Mouse (Mus musculus) stomach, postnatal 0 days (tissue): Measurements from ENCODE around the gene Gm45233. TPM values are rescaled to one million over a fixed set of nuclear protein-coding genes. Genes with fewer than 3 reads are reported as not detected.

ENCODE experiments used
- ATAC-seq: fragments of 200-750 bp; cut with Nextera tagmentation; 2 replicates; pipeline ENCODE4 v1.8.0; 2017; ENCODE audit not compliant: low FRiP score, low TSS enrichment
- DNase-seq: peaks from one replicate; pipeline ENCODE4 v3.0.0-alpha.2; 2016; ENCODE audit warnings: low spot score
- H3K27ac ChIP-seq: fragments of 300-500 bp; sonication (generic); replicated peaks from 2 replicates; pipeline ENCODE4 v1.5.1; 2014; ENCODE audit warnings: mild to moderate bottlenecking, control low read depth
- H3K27me3 ChIP-seq: fragments of 300-500 bp; sonication (generic); 2 replicates; pipeline ENCODE4 v1.6.1; 2014; ENCODE audit warnings: low read length; ENCODE audit not compliant: control insufficient read depth, insufficient read depth
- H3K36me3 ChIP-seq: fragments of 300-500 bp; sonication (generic); 2 replicates; pipeline ENCODE4 v1.6.1; 2014; ENCODE audit warnings: low read length, mixed read lengths; ENCODE audit not compliant: control insufficient read depth, insufficient read depth
- H3K4me1 ChIP-seq: fragments of 300-500 bp; sonication (generic); replicated peaks from 2 replicates; pipeline ENCODE4 v1.6.1; 2014; ENCODE audit warnings: antibody characterized with exemption; ENCODE audit not compliant: control insufficient read depth, insufficient read depth
- H3K4me2 ChIP-seq: fragments of 300-500 bp; sonication (generic); replicated peaks from 2 replicates; pipeline ENCODE4 v1.6.1; 2014; ENCODE audit warnings: low read depth, mild to moderate bottlenecking, control low read depth, moderate library complexity
- H3K4me3 ChIP-seq: fragments of 300-500 bp; sonication (generic); 2 replicates; pipeline ENCODE4 v1.5.1; 2014; ENCODE audit warnings: low read depth, low read length, control low read depth
- H3K9ac ChIP-seq: fragments of 300-500 bp; sonication (generic); 2 replicates; pipeline ENCODE4 v1.6.1; 2014; ENCODE audit warnings: mild to moderate bottlenecking, low read length, control low read depth, mixed read lengths
- H3K9me3 ChIP-seq: fragments of 300-500 bp; sonication (generic); 2 replicates; pipeline ENCODE4 v1.6.1; 2016; ENCODE audit warnings: low read length; ENCODE audit not compliant: control insufficient read depth
- CTCF ChIP-seq: IDR thresholded peaks from 2 replicates; pipeline ENCODE4 v1.5.1; 2016; ENCODE audit warnings: antibody characterized with exemption, low read depth, mild to moderate bottlenecking, moderate library complexity
- EP300 ChIP-seq: optimal IDR thresholded peaks from 2 replicates; pipeline ENCODE3; 2016; ENCODE audit warnings: antibody characterized with exemption
- WGBS: fragments of 180-500 bp; shearing (Covaris S2); extraction: QIAGEN DNeasy Blood & Tissue Kit; methylation state at CpG from one replicate; pipeline ENCODE4 v1.1.7; 2014; 5-methylcytosine and 5-hydroxymethylcytosine counted together
- polyA plus RNA-seq: library from polyadenylated mRNA; unstranded; fragments of >200 nt; fragmentation: Nextera tagmentation; extraction: Ambion mirVana; gene quantifications from 2 replicates; pipeline ENCODE4 v1.2.1, GENCODE M21; 2015

The Gm45233 gene
- polyA plus RNA-seq, 1 experiment from 2014 or later, result 0.46 TPM

DNA sequence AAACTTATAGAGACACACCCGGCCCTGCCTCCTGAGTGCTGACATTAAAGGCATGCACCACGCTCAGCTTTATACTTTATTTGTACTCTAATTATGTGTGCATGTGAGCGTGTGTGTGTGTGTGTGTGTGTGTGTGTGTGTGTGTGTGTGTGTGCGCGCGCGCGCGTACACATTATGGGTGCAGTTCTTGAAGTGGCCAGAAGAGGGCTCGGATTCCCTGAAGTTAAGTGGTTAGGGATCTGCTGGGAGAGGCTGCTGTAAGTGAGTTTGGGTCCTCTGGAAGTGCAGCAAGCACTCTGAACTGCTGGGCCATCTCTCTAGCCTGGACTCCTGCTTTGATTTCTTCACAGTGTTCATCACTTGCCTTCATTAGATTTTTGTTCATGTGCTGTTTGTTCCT, 26.6 kb upstream of the Gm45233 start:
- Histone ChIP-seq H3K27me3 (no peaks in the 10 kb centered on the region), H3K9me3 (no peaks in the 10 kb centered on the region), H3K4me3 (no peak overlapping the region), H3K27ac (no peak overlapping the region), H3K4me2 (no peak overlapping the region), H3K4me1 (no peaks in the 10 kb centered on the region), H3K36me3 (no peaks in the 10 kb centered on the region), H3K9ac (no peak overlapping the region)
- no peak for TF ChIP-seq EP300
- TF ChIP-seq CTCF, result 0 out of 2 replicates have a peak, but pooled peaks have one; percentile 18
- DNase-seq, result no peak
- no peak for ATAC-seq
- 81% methylated on average over 10 of the region's 10 CpGs for WGBS

GRCm38 (mm10) chr7:43422995-43423617, 20.8 kb upstream of the Gm45233 start:
- Histone ChIP-seq H3K4me2 (no peak overlapping the region; the same call in 1 of the 2 replicates), H3K9ac (no peak overlapping the region), H3K9me3 (no peaks in the 10 kb centered on the region), H3K4me3 (no peak overlapping the region), H3K27me3 (no peaks in the 10 kb centered on the region), H3K36me3 (no peaks in the 10 kb centered on the region), H3K27ac (no peak overlapping the region), H3K4me1 (no peaks in the 10 kb centered on the region)
- ATAC-seq, result peak; percentile 92
- DNase-seq, result peak; percentile 83
- WGBS, result 17% methylated on average over 11 of the region's 11 CpGs
- TF ChIP-seq EP300, result no peak
- TF ChIP-seq CTCF, result peak; percentile 97

DNA sequence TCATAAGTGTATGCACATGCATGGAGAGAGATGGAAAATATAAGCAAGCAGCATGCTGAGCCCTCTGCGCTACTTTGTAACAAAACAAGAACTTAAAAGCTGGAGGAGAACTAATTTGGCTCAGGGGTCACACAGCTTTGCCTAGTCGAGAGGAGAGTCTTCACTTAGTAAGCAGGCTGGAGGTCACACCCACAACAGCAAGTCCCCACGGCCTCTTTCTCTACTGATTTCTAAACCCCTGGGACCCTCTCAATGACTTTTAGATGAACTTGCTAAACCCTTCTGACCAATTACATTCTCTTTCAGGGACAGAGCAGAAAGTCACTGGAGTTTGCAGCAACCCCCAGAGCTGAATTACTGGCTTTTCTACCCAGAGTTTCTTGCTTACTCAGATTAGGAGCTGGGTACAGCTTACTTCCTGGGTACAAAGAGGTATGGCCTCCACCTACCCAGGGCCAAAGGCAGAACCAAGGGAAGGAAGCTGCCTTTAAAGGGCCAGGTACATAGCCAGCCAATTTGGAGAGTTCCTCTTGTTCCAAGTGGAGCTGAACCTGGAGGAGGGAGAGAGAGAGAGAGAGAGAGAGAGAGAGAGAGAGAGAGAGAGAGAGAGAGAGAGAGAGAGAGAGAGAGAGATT, 19.8 kb upstream of the Gm45233 start:
- H3K9me3 ChIP-seq, result no peaks in the 10 kb centered on the region
- TF ChIP-seq EP300, result no peak
- no peak for TF ChIP-seq CTCF
- H3K36me3 ChIP-seq, result no peaks in the 10 kb centered on the region
- H3K4me3 ChIP-seq, result no peak overlapping the region
- H3K27ac ChIP-seq, result no peak overlapping the region
- H3K9ac ChIP-seq, result no peak overlapping the region
- H3K4me1 ChIP-seq, result no peaks in the 10 kb centered on the region
- ATAC-seq (no peak), DNase-seq (no peak)
- H3K27me3 ChIP-seq, result no peaks in the 10 kb centered on the region
- no peak overlapping the region for H3K4me2 ChIP-seq
- 53% methylated on average over 3 of the region's 3 CpGs for WGBS

- WGBS, result 73% methylated on average over 8 of the region's 8 CpGs
- Histone ChIP-seq H3K4me1 (no peaks in the 10 kb centered on the region), H3K36me3 (no peaks in the 10 kb centered on the region), H3K4me3 (no peak within 1 kb of the TSS), H3K4me2 (no peak within 1 kb of the TSS), H3K27me3 (no peaks in the 10 kb centered on the region), H3K9ac (no peak within 1 kb of the TSS), H3K9me3 (no peaks in the 10 kb centered on the region), H3K27ac (no peak within 1 kb of the TSS)
- ATAC-seq (no peak), DNase-seq (no peak)
- TF ChIP-seq EP300 (no peak), CTCF (no peak)
Observed at GRCm38 (mm10) chr7:43427406-43427805, 16.5 kb upstream of the Gm45233 start, which contains the start of gene Lim2. Gene Lim2, plus strand, starts transcription at chr7:43427670.

DNA sequence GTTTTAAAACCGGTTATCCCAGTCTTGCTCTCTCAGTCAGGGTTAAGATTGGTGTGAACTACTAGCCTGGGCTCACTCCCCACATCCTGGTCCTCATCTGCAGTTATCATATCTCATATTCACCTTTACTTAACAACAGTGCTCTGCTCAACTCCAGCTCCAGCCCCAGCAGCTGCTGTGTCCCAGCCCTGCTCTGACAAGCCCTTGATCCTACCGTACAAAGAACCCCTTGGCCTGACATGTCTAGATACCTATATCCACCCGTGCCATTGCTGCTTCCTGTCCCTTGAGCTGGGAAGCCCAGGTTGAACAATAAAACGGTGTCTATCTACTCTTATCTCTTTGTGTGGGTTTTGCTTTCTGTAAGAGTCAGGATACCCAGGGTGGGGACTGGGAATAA, 14.4 kb upstream of the Gm45233 start:
- no peak for ATAC-seq

GRCm38 (mm10) chr7:43432891-43433290, 11.0 kb upstream of the Gm45233 start:
- no peak for DNase-seq
- no peaks in the 10 kb centered on the region for H3K9me3 ChIP-seq
- ATAC-seq, result no peak
- no peak overlapping the region for H3K4me3 ChIP-seq
- no peak for TF ChIP-seq EP300
- TF ChIP-seq CTCF, result no peak
- H3K36me3 ChIP-seq, result no peaks in the 10 kb centered on the region
- no peak overlapping the region for H3K27ac ChIP-seq
- no peaks in the 10 kb centered on the region for H3K27me3 ChIP-seq
- H3K9ac ChIP-seq, result no peak overlapping the region
- WGBS, result 71% methylated on average over 4 of the region's 4 CpGs
- no peaks in the 10 kb centered on the region for H3K4me1 ChIP-seq
- no peak overlapping the region for H3K4me2 ChIP-seq

More for the DNA sequence above, 14.4 kb upstream of the Gm45233 start:
- WGBS, result 28% methylated on average over 4 of the region's 4 CpGs
- no peak for DNase-seq
- Histone ChIP-seq H3K4me3 (no peak overlapping the region), H3K4me2 (no peak overlapping the region), H3K27me3 (no peaks in the 10 kb centered on the region), H3K27ac (0 out of 2 replicates have a peak overlapping the region, but pooled peaks have one; percentile 8), H3K4me1 (no peaks in the 10 kb centered on the region), H3K9me3 (no peaks in the 10 kb centered on the region), H3K9ac (no peak overlapping the region), H3K36me3 (no peaks in the 10 kb centered on the region)
- TF ChIP-seq EP300, result no peak
- TF ChIP-seq CTCF, result no peak
